ENCODE assay signal across 29 mouse cellular contexts in the genomic region with DNA sequence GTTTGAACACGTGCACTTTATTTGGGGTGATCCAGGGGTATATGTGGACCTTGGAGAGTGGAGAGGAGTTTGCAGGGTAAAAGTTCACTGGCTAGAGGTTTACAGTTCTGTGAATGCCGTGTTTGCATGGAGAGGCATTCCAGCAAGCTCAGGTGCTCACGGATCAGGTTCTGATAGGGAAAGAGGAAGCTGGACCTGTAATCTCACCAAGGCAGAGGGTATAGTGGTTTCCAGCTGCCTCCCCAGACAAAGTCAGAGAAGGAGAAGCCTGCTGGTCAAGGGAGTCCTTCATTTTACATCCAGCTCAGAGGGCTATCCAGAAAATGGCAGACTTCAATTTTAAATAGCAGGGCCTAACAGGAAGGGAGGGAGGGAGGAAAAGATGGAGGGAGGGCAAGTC. TPM values are rescaled to one million over a fixed set of nuclear protein-coding genes. Genes with fewer than 3 reads are reported as not detected.
"Had no signal": no experiment of that assay in that cellular context is flagged by ENCODE, and none has a peak within 500 bp of the region (broad histone marks: within the 10 kb centered on the region; RNA-seq: fewer than 3 reads in every experiment).

No protein-coding gene starts in this region.

- H3K36me3 ChIP-seq: heart, embryonic 13.5 days; heart, embryonic 15.5 days; hindbrain, embryonic 13.5 days; hindbrain, embryonic 15.5 days; kidney, embryonic 15.5 days; limb, embryonic 13.5 days; limb, embryonic 15.5 days; liver, embryonic 12.5 days had no signal

- H3K27ac ChIP-seq: heart, adult 2 months; heart, embryonic 13.5 days; heart, embryonic 15.5 days; hindbrain, embryonic 13.5 days; hindbrain, embryonic 15.5 days; hindbrain, postnatal 0 days; kidney, embryonic 15.5 days; layer of hippocampus, adult 2 months; limb, embryonic 13.5 days; limb, embryonic 15.5 days; liver, embryonic 12.5 days; liver, embryonic 14.5 days had no signal

- H3K4me2 ChIP-seq: heart, embryonic 11.5 days; heart, embryonic 13.5 days; heart, embryonic 15.5 days; hindbrain, embryonic 13.5 days; hindbrain, embryonic 15.5 days; kidney, embryonic 15.5 days; limb, embryonic 13.5 days; limb, embryonic 15.5 days; liver, embryonic 12.5 days had no signal

- H3K27me3 ChIP-seq: kidney, embryonic 15.5 days; limb, embryonic 13.5 days; limb, embryonic 15.5 days; liver, embryonic 12.5 days had no signal

- H3K4me1 ChIP-seq: heart, embryonic 13.5 days; heart, embryonic 15.5 days; limb, embryonic 13.5 days; limb, embryonic 15.5 days; liver, embryonic 12.5 days had no signal

- ATAC-seq: hindbrain, postnatal 0 days; intestine, embryonic 16.5 days; liver, embryonic 12.5 days had no signal

- DNase-seq: gastrocnemius, postnatal 10 days; gastrocnemius, postnatal 25 days; heart, adult 2 months; heart, postnatal 14 days; heart, postnatal 4 days; kidney, adult 11 months; kidney, adult 2 months; kidney, adult 9 months; kidney, postnatal 10 days; kidney, postnatal 25 days; kidney, postnatal 4 days; left cerebral cortex, postnatal 4 days had no signal

- H3K9me3 ChIP-seq: heart, embryonic 13.5 days; heart, embryonic 15.5 days; hindbrain, embryonic 13.5 days; hindbrain, embryonic 15.5 days; kidney, embryonic 15.5 days; limb, embryonic 13.5 days; limb, embryonic 15.5 days; liver, embryonic 12.5 days had no signal

- H3K4me3 ChIP-seq: heart, adult 2 months; heart, embryonic 13.5 days; heart, embryonic 15.5 days; hindbrain, embryonic 13.5 days; hindbrain, embryonic 15.5 days; kidney, embryonic 15.5 days; layer of hippocampus, adult 2 months; limb, embryonic 13.5 days; limb, embryonic 15.5 days; liver, embryonic 12.5 days had no signal

- H3K9ac ChIP-seq: heart, embryonic 13.5 days; heart, embryonic 15.5 days; hindbrain, embryonic 13.5 days; hindbrain, embryonic 15.5 days; kidney, embryonic 15.5 days; limb, embryonic 13.5 days; limb, embryonic 15.5 days; liver, embryonic 12.5 days; liver, embryonic 14.5 days had no signal

RNA-seq across cellular contexts. Expression of a gene that starts 28.2 kb away (rescaled TPM):
- total RNA-seq: granulocyte monocyte progenitor cell, adult 5-6 weeks; liver, adult 2 months had no signal
- polyA plus RNA-seq: liver, adult 2 months; liver, embryonic 12.5 days had no signal

RNA-seq across cellular contexts. Expression of a gene that starts 58.7 kb away (rescaled TPM):
- total RNA-seq: granulocyte monocyte progenitor cell, adult 5-6 weeks; hindbrain, postnatal 0 days; left cerebral cortex, adult 18-20 months; left cerebral cortex, postnatal 4 days had no signal
- polyA plus RNA-seq: hindbrain, embryonic 11.5 days; liver, adult 2 months; liver, embryonic 14.5 days had no signal
